Mouse (Mus musculus) midbrain, embryonic 10.5 days (tissue): ENCODE measurements around the gene Prdm2. TPM values are rescaled to one million over a fixed set of nuclear protein-coding genes. Genes with fewer than 3 reads are reported as not detected.

Experiments used
- DNase-seq: peaks from one replicate; pipeline ENCODE4 v3.0.0-alpha.2; 2017; ENCODE audit warnings: low spot score
- H3K27ac ChIP-seq: fragments of 300-500 bp; sonication (generic); replicated peaks from 2 replicates; pipeline ENCODE4 v1.5.1; 2016; ENCODE audit warnings: mild to moderate bottlenecking
- H3K27me3 ChIP-seq: fragments of 300-500 bp; sonication (generic); 2 replicates; pipeline ENCODE4 v1.6.1; 2016; ENCODE audit warnings: low read depth, mild to moderate bottlenecking; ENCODE audit not compliant: poor library complexity, severe bottlenecking
- H3K36me3 ChIP-seq: fragments of 300-500 bp; sonication (generic); 2 replicates; pipeline ENCODE4 v1.6.1; 2016; ENCODE audit warnings: mild to moderate bottlenecking, moderate library complexity
- H3K4me1 ChIP-seq: fragments of 300-500 bp; sonication (generic); 2 replicates; pipeline ENCODE4 v1.6.1; 2016
- H3K4me3 ChIP-seq: fragments of 300-500 bp; sonication (generic); 2 replicates; pipeline ENCODE4 v1.5.1; 2016; ENCODE audit warnings: mild to moderate bottlenecking, moderate library complexity
- H3K9me3 ChIP-seq: fragments of 300-500 bp; sonication (generic); replicated peaks from 2 replicates; pipeline ENCODE4 v1.6.1; 2016; ENCODE audit warnings: mild to moderate bottlenecking
- WGBS: fragments of 180-500 bp; shearing (Covaris S2); methylation state at CpG from one replicate; pipeline ENCODE4 v1.1.7; 2016; 5-methylcytosine and 5-hydroxymethylcytosine counted together
- polyA plus RNA-seq: library from polyadenylated mRNA; unstranded; fragments of >200 nt; fragmentation: Nextera tagmentation; extraction: Ambion mirVana; gene quantifications from 2 replicates; pipeline ENCODE4 v1.2.1, GENCODE M21; 2016

Prdm2 gene
- polyA plus RNA-seq = 14.2 and 16.6 TPM in 2 replicates

DNA sequence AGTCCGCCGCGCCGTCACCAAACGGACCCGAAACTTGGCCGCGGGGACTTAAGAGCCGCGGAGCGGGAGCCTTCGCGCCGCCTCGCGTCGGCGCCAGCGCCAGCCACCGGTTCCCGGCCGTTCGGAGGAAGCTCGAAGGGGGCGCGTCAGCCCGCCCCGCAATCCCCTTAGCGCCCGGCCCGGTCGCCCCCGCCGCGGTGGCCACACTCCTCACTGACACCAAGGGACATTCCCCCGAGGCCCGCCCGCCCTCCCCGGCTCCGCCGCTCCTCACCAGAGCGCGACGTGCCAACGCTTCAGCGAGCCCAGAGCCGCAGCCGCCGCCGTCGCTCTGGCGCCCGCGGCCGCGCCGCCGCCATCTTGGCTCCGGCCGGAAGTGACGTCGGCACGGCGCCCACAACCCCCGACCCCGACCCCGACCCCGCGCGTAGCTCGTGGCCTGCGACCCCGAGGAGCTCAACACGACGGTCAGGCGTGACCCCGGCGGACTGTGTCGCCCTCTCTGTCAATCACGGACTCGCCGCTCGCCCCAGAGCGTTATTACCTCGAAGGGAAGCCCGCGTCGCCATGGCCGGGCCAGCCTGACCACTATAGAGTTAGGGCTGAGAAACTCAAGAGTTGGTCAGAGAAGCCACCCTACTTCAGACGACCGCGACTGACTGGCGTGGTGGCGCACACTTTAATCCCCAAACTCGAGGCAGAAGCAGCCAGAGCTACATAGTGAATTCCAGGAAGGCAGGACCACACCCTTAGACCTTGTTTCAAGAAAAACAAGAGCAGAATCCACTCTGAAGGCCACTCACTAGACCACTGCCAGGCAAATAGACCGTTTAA, at the start of gene Prdm2:
Prdm2 (minus strand) TSS at position 655 of the 834 bp plus-strand sequence.
- Histone ChIP-seq H3K27me3 (0 out of 2 replicates have a peak, but pooled peaks cover 5% of the 10 kb centered on the region), H3K4me3 (peak within 1 kb of the TSS; percentile 92), H3K36me3 (no peaks in the 10 kb centered on the region), H3K4me1 (peaks cover 26% of the 10 kb centered on the region), H3K27ac (peak within 1 kb of the TSS; percentile 98), H3K9me3 (no peaks in the 10 kb centered on the region)
- 2% methylated on average over 96 of the region's 96 CpGs for WGBS
- DNase-seq = peak; percentile 87

DNA sequence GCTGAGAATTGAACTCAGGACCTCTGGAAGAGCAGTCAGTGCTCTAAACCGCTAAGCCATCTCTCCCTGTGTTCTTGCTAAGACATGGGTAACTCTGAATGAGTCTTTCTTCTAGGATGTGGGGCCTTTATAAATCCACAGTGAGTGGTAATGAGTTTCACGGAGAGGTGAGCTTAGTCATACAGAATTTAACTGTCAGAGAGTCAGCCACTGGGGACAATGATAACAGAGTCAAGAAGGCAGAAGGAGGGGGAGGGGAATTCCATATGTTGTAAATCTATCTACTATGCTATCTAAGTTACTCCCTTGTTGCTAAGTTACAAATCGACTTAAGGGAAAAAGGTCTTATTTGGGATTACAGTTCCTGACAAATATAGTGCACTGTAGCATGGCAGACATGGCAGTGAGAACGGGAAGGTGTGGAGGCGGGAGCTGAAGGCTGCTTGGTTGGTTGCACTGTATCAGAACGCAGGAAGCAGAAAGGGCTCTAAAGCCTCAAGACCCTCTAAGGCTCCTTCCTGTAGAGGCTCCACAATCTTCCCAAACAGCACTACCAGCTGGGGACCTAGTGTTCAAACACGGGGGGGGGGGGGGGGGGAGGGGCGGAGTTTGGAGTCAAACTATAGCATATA, 47.0 kb upstream of the Prdm2 start:
- 0 out of 2 replicates have a peak overlapping the region, but pooled peaks have one; percentile 28 for H3K27ac ChIP-seq
- no peak overlapping the region for H3K4me3 ChIP-seq
- peaks cover 27% of the 10 kb centered on the region for H3K4me1 ChIP-seq
- H3K36me3 ChIP-seq = no peaks in the 10 kb centered on the region
- DNase-seq = no peak
- 68% methylated on average over 8 of the region's 8 CpGs for WGBS
- H3K9me3 ChIP-seq = no peaks in the 10 kb centered on the region
- no peaks in the 10 kb centered on the region; the same call in 1 of the 2 replicates for H3K27me3 ChIP-seq

DNA sequence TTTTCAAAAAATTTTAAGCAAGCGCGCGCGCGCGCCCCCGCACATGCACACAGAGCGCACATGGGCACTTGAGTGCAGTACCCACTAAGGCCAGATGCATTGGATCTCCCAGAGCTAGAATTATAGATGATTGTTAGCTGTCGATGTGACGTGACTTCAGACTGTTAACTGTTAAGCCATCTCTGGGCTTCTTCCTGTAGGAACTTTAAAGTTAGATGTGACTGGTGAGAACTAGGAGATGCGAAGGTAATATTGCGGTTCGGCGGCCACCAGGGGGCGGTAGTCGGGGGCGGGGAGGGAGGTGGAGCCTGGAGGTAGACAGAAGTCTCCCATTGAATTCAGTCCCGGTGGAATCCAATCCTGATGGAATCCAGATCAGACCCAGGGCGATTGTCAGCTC, 45.7 kb upstream of the Prdm2 start:
- 38% methylated on average over 19 of the region's 19 CpGs for WGBS
- H3K4me3 ChIP-seq = peak overlapping the region; percentile 21; the same call in 1 of the 2 replicates
- no peak overlapping the region for H3K27ac ChIP-seq
- H3K36me3 ChIP-seq = no peaks in the 10 kb centered on the region
- DNase-seq = peak; percentile 83
- 0 out of 2 replicates have a peak, but pooled peaks cover under 1% of the 10 kb centered on the region for H3K9me3 ChIP-seq
- peaks cover 27% of the 10 kb centered on the region for H3K4me1 ChIP-seq
- no peaks in the 10 kb centered on the region; the same call in 1 of the 2 replicates for H3K27me3 ChIP-seq

DNA sequence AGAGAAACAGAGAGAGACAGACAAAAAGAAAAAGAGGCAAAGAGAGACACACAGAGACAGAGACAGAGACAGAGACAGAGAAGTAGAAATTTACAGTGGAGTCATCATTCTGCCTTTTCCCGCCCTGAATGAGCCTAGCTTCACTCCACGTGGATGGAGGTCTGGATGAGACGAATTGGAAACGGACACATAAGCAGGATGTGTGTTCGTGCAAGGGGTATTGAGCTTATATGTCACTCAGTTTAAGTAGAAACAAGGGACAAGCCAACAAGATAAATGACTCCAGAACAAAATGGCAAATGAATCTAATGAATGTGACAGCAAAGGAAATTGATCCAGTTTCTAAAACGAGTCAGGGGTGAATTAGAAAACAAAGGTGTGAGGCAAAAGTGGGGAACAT, 45.2 kb upstream of the Prdm2 start:
- no peak for DNase-seq
- Histone ChIP-seq H3K4me3 (no peak overlapping the region), H3K36me3 (no peaks in the 10 kb centered on the region), H3K27ac (no peak overlapping the region), H3K4me1 (peaks cover 27% of the 10 kb centered on the region), H3K27me3 (no peaks in the 10 kb centered on the region; the same call in 1 of the 2 replicates), H3K9me3 (0 out of 2 replicates have a peak, but pooled peaks cover 3% of the 10 kb centered on the region)
- 64% methylated on average over 6 of the region's 6 CpGs for WGBS

DNA sequence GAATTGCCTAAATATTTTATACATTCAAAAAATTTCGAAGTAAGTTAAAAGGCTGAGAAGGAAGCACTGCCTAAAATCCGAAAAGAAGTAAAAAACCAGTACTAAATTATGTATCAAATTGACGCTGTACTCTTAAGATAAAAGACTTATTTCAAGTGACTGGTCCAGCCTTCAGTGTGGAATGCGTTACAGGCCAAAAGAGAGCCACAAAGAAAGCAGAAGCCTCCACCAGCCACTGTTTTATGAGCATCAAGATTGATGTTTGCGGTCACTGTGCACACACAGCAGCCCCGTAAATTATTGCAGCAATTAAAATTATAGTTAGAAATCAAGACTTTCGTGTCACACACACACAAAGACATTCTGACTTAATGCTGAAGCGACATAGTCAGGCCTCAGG, 42.7 kb upstream of the Prdm2 start:
- DNase-seq = no peak
- no peak overlapping the region for H3K27ac ChIP-seq
- 87% methylated on average over 8 of the region's 8 CpGs for WGBS
- peaks cover 6% of the 10 kb centered on the region for H3K9me3 ChIP-seq
- H3K27me3 ChIP-seq = no peaks in the 10 kb centered on the region; the same call in 1 of the 2 replicates
- H3K4me1 ChIP-seq = peaks cover 22% of the 10 kb centered on the region
- no peak overlapping the region for H3K4me3 ChIP-seq
- no peaks in the 10 kb centered on the region for H3K36me3 ChIP-seq

DNA sequence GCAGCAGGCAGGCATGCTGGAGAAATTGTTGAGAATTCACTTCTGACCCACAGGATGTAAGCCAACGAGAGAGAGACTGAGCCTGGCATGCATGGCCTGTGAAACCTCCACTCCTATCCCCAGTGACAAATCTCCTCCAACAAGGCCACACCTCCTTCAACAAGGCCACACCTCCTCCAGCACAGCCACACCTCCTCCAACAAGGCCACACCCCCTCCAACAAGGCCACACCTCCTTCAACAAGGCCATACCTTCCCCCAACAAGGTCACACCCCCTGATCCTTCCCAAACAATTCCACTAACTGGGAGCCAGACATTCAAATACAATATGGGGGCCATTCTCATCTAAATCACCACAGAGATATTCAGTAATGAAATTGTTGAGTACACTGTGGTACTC, 40.6 kb upstream of the Prdm2 start:
- H3K4me3 ChIP-seq = no peak overlapping the region
- H3K36me3 ChIP-seq = no peaks in the 10 kb centered on the region
- H3K27me3 ChIP-seq = no peaks in the 10 kb centered on the region; the same call in 1 of the 2 replicates
- H3K4me1 ChIP-seq = peaks cover 2% of the 10 kb centered on the region; the same call in 1 of the 2 replicates
- H3K27ac ChIP-seq = no peak overlapping the region
- peaks cover 6% of the 10 kb centered on the region for H3K9me3 ChIP-seq
- WGBS = 100% methylated on average over 1 of the region's 1 CpGs
- no peak for DNase-seq

DNA sequence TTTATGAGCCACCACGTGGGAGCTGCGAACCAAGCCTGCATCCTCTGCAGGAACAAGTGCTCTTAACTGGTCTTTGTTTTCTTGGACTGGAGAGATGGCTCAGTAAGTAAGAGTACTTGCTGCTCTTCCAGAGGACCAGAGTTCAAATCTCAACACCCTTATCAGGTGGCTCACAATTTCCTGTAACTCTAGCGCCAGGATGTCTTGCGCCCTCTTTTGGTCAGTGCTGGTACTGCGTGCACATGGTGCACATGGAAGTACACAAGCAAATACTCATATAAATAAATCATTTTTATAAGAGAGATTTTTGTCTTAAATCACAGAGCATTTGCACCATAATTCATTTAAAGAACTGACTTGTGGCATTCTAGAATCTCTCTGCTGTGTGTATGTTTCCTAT, 35.3 kb upstream of the Prdm2 start:
- no peak overlapping the region for H3K27ac ChIP-seq
- H3K4me1 ChIP-seq = no peaks in the 10 kb centered on the region
- no peak for DNase-seq
- H3K36me3 ChIP-seq = no peaks in the 10 kb centered on the region
- peaks cover 3% of the 10 kb centered on the region for H3K9me3 ChIP-seq
- no peaks in the 10 kb centered on the region for H3K27me3 ChIP-seq
- 77% methylated on average over 5 of the region's 5 CpGs for WGBS
- no peak overlapping the region for H3K4me3 ChIP-seq

DNA sequence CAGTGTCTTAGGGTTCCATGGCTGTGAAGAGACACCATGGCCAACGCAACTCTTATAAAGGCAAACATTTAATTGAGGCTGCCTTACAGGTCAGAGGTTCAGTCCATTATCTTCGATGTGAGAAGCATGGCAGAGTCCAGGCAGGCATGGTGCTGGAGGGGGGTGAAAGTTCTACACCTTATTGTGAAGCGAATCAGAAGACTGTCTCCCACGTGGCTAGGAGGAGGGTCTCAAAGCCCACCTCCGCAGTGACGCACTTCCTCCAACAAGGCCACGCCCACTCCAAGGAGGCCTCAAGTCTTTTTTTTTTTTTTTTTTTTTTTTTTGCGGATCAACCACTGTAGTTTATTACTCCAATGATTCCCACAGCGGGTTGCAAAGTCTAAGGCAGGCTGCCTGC, 28.5 kb upstream of the Prdm2 start:
- WGBS = 84% methylated on average over 9 of the region's 9 CpGs
- DNase-seq = no peak
- H3K4me3 ChIP-seq = no peak overlapping the region

DNA sequence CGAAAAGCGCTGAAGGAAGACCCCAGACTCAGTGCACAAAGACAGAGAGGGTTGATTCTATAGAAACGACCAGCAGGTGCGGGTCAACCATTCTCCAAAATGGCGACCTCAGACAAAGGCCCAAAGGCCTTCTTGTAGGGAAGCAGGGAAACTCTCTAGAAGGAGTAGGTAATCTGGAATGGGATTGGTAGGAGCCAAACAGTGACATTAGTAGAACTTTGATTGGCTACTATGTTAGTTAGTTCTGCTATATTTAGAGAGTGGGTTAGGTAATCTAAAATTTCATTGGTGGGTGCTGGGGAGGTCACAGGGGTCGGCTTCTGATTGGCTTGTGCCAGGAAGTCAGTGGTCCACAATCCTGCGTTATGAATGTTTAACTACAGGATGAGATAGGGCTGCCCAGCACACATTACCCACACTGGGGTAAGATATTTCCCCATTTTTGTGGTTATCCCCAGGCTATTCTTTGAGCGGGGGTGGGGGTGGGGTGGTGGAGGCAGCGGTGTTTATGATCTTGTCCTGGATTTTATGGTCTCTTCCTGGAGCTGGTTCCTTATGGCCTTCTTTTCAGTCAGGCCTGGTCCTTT, 26.9 kb upstream of the Prdm2 start:
- Histone ChIP-seq H3K4me1 (peaks cover 5% of the 10 kb centered on the region), H3K27me3 (no peaks in the 10 kb centered on the region), H3K27ac (no peak overlapping the region), H3K36me3 (no peaks in the 10 kb centered on the region), H3K4me3 (no peak overlapping the region), H3K9me3 (no peaks in the 10 kb centered on the region)
- DNase-seq = no peak
- 93% methylated on average over 9 of the region's 9 CpGs for WGBS

More for the DNA sequence above, 28.5 kb upstream of the Prdm2 start:
- no peaks in the 10 kb centered on the region for H3K9me3 ChIP-seq
- H3K27ac ChIP-seq = no peak overlapping the region
- H3K4me1 ChIP-seq = peaks cover 5% of the 10 kb centered on the region
- H3K36me3 ChIP-seq = no peaks in the 10 kb centered on the region
- H3K27me3 ChIP-seq = no peaks in the 10 kb centered on the region

DNA sequence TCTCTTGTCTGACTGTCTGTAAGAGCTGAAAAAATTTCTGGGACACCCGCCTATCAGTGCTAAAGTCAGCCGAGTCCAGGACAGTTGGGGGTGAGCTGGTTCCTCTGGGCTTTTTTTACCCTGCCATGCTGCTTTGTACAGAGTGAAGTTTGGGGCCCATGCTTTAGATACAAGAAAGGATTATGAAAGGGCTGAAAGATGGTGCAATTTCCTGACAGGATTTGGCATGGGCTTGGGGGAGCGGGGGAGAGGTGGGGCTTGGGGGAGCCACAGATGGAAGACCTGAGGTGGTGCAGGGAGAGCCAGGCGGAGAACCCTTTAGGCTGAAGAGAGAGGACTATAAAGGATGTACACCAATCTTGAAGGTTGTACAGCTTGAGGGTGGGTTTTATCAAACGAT, 26.3 kb upstream of the Prdm2 start:
- peaks cover 5% of the 10 kb centered on the region for H3K9me3 ChIP-seq
- WGBS = 91% methylated on average over 5 of the region's 5 CpGs
- H3K36me3 ChIP-seq = no peaks in the 10 kb centered on the region
- peaks cover 5% of the 10 kb centered on the region for H3K4me1 ChIP-seq
- DNase-seq = no peak
- no peaks in the 10 kb centered on the region for H3K27me3 ChIP-seq
- no peak overlapping the region for H3K4me3 ChIP-seq
- no peak overlapping the region for H3K27ac ChIP-seq

DNA sequence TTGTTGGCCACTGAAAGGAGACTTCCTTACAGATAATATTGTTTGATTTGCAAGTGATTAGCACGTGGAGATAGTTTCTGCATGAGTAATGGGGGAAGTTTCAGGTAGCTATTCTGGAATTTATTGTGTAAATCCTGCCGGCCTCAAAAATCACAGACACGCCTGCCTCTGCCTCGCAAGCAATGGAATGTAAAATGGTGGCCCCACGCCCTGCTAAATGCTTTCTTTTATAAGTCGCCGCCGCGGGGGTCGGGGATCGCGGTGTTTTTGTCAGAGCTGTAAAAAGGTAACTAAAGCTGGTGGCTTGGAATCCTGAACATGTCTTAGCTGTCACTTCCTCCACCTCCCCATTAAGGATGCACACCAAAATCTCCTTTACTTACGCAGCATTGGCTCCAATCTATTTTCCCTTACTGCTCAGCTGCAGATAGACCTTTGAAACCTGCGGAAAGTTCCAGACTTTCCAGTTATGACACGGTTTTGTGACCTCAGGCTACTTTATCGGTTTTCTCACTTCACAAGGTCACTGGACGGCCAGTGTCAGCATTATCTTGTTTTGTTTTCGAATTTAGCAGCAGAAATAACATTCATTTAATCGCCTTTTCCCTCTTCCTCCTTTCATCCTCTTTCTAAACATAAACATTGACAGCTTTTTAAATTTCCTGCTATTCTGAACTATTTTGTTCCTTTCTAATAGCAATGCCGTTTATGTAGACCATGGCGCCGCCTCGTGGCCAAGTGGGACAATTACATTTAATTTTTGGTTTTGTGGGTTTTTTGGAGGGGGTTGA, 25.6 kb upstream of the Prdm2 start:
- no peak overlapping the region for H3K4me3 ChIP-seq
- H3K9me3 ChIP-seq = peaks cover 7% of the 10 kb centered on the region
- H3K36me3 ChIP-seq = no peaks in the 10 kb centered on the region
- WGBS = 30% methylated on average over 23 of the region's 23 CpGs
- no peak overlapping the region for H3K27ac ChIP-seq
- DNase-seq = peak; percentile 53
- H3K27me3 ChIP-seq = no peaks in the 10 kb centered on the region
- H3K4me1 ChIP-seq = peaks cover 5% of the 10 kb centered on the region

DNA sequence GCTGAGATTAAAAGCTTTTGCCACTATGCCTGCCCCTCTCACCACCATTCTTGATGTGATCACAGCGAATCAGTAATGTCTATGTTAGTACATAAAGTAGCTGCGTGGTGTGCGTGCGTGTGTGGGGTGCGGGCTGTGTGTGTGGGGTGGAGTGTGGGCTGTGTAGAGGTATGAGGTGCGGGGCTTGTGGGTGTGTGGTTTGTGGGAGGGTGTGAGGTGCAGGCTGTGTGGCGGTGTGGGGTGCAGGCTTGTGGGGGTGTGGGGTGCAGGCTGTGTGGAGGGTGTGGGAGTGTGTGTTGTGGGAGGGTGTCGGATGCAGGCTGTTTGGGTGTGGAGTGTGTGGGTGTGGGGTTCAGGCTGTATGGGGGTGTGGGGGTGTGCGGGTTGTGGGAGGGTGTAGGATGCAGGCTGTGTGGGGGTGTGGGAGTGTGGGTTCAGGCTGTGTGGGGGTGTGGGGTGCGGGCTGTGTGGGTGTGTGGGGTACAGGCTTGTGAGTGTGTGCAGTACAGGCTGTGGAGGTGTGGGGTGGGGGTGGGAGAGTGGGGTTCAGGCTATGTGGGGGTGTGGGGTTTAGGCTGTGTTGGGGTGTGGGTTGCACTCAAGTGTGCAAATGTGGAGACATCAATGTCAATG, 19.1 kb upstream of the Prdm2 start:
- no peak overlapping the region for H3K27ac ChIP-seq
- peaks cover 7% of the 10 kb centered on the region for H3K9me3 ChIP-seq
- H3K4me3 ChIP-seq = no peak overlapping the region
- no peaks in the 10 kb centered on the region for H3K27me3 ChIP-seq
- no peaks in the 10 kb centered on the region for H3K36me3 ChIP-seq
- DNase-seq = no peak
- WGBS = 93% methylated on average over 10 of the region's 10 CpGs
- no peaks in the 10 kb centered on the region for H3K4me1 ChIP-seq
